In the genomic region with DNA sequence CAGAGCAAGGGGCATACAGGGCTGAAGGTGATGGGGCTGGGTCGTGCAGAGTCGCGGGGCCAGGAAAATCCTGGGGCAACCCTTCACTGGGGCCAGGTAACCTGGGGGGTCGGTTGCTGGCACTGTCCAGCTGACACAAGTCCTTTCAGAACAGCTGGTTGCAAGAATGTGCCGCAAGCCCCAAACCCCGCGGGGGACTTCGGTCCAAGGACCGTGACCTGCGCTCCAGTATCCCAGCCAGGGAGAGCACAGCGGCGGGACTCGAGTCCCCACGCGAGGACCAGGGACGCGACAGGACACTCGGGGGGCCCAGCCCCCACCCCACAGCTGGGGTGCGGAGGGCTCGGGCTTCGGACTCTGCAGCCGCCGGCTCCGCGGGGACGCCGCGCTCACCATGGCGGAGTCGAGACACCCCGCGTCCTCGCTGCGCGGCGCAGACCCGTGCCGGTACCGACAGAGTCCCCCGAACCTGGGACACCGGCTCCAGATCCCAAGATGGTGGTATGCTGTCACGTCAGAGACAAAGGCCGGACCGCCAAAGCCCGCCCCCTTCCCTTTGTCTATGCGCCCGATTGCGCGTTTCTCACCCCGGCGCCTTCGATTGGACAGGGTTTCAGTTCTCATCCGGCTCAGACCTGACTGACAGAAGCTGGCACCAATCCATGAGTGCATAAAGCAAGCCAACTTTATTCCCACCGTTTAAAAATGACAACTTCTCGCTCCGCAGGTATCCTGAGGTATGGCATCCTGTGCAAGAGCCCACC, we compare ENCODE assay signal across 8 mouse cellular contexts. TPM values are rescaled to one million over a fixed set of nuclear protein-coding genes. Genes with fewer than 3 reads are reported as not detected.
A peak's percentile ranks its signal among the peaks of the same experiment; 100 is the strongest.
DNase-seq lines count a peak whose midpoint lies in the region; ATAC-seq and TF ChIP-seq lines count a peak whose summit lies in the region.

Gene Zfp810, minus strand, starts transcription at position 493 of the 764 bp plus-strand sequence.

- no peak for TF ChIP-seq CTCF in olfactory bulb, adult 2 months (IDR thresholded peaks at IDR 0.05; ENCODE audit: insufficient read depth, low read depth, low read length)

- peak; percentile 96 for ATAC-seq in lung, embryonic 15.5 days (ENCODE audit: borderline replicate concordance, extremely low read depth, low FRiP score, low TSS enrichment)

- peak within 1 kb of the TSS; percentile 93 for H3K9ac ChIP-seq in lung, embryonic 15.5 days

- no peaks in the 10 kb centered on the region for H3K27me3 ChIP-seq in hindbrain, embryonic 10.5 days (ENCODE audit: insufficient read depth, poor library complexity, severe bottlenecking)
- no peaks in the 10 kb centered on the region for H3K27me3 ChIP-seq in lung, embryonic 15.5 days

- DNase-seq in NIH3T3 (ENCODE audit: low read depth) = peak; percentile 93
- peak; percentile 97 to 98 for DNase-seq in cerebellum, postnatal 10 days
- DNase-seq in frontal cortex, adult 2 months (ENCODE audit: extremely low spot score in 1 of 2, low spot score in 1 of 2) = peak; percentile 93 to 95
- peak; percentile 97 for DNase-seq in hindbrain, embryonic 10.5 days (ENCODE audit: low spot score)
- DNase-seq in layer of hippocampus, adult 9-10 months (ENCODE audit: low spot score) = peak; percentile 88
- DNase-seq in thymus, adult 18-20 months = peak; percentile 89 to 95

- H3K4me3 ChIP-seq in hindbrain, embryonic 10.5 days = peak within 1 kb of the TSS; percentile 98
- H3K4me3 ChIP-seq in lung, embryonic 15.5 days = peak within 1 kb of the TSS; percentile 94
- peak within 1 kb of the TSS; percentile 77 for H3K4me3 ChIP-seq in olfactory bulb, adult 2 months (ENCODE audit: insufficient read depth, low read depth, low read length)

- WGBS in hindbrain, embryonic 10.5 days = under 1% methylated on average over 56 of the region's 56 CpGs
- WGBS in lung, embryonic 15.5 days = under 1% methylated on average over 56 of the region's 56 CpGs
- under 1% methylated on average over 56 of the region's 56 CpGs for WGBS in olfactory bulb, adult 2 months

- peak; percentile 49 for TF ChIP-seq POLR2A in olfactory bulb, adult 2 months (IDR thresholded peaks at IDR 0.05; ENCODE audit: insufficient read depth, low read depth, low read length)

- H3K27ac ChIP-seq in hindbrain, embryonic 10.5 days = peak within 1 kb of the TSS; percentile 100
- H3K27ac ChIP-seq in lung, embryonic 15.5 days = peak within 1 kb of the TSS; percentile 80
- peak within 1 kb of the TSS; percentile 56 for H3K27ac ChIP-seq in olfactory bulb, adult 2 months (ENCODE audit: insufficient read depth, low read depth, low read length)

- peaks cover 36% of the 10 kb centered on the region for H3K36me3 ChIP-seq in hindbrain, embryonic 10.5 days
- H3K36me3 ChIP-seq in lung, embryonic 15.5 days = peaks cover 24% of the 10 kb centered on the region

- peaks cover 21% of the 10 kb centered on the region for H3K9me3 ChIP-seq in hindbrain, embryonic 10.5 days
- no peaks in the 10 kb centered on the region for H3K9me3 ChIP-seq in lung, embryonic 15.5 days

- peaks cover 15% of the 10 kb centered on the region for H3K4me1 ChIP-seq in hindbrain, embryonic 10.5 days (replicated peaks)
- H3K4me1 ChIP-seq in lung, embryonic 15.5 days = peaks cover 9% of the 10 kb centered on the region
- H3K4me1 ChIP-seq in olfactory bulb, adult 2 months (ENCODE audit: control insufficient read depth, insufficient read depth, low read length) = peaks cover 6% of the 10 kb centered on the region; the same call in 1 of the 2 replicates

- peak within 1 kb of the TSS; percentile 83 for H3K4me2 ChIP-seq in lung, embryonic 15.5 days

RNA-seq across cellular contexts. Expression of gene Zfp810, which starts in this region (rescaled TPM):
- polyA plus RNA-seq in frontal cortex, adult 2 months (2012; rRNA removed) = 17.6 and 21.3 TPM in 2 replicates
- polyA plus RNA-seq in hindbrain, embryonic 10.5 days (2016; fragmentation: Nextera tagmentation; extraction: Ambion mirVana) = 24.3 and 29.0 TPM in 2 replicates
- polyA plus RNA-seq in lung, embryonic 15.5 days (2015; fragmentation: Nextera tagmentation; extraction: Ambion mirVana) = 22.0 and 22.3 TPM in 2 replicates
- polyA plus RNA-seq in olfactory bulb, adult 2 months (2012; ENCODE audit: insufficient read depth, insufficient read length, low replicate concordance, missing spikeins) = not detected in 2 replicates

Comparison
In these comparisons a context has a peak if more than half of its experiments do, and no peak if none do; other contexts are left out.
1. Peak in every context shown above with its lines: DNase-seq, ATAC-seq, H3K4me3 ChIP-seq and H3K27ac ChIP-seq.
2. RNA of gene Zfp810 (polyA plus RNA-seq): 24.3 to 29.0 TPM in hindbrain, embryonic 10.5 days, 22.0 to 22.3 TPM in lung, embryonic 15.5 days and 17.6 to 21.3 TPM in frontal cortex, adult 2 months; not detected in olfactory bulb, adult 2 months; every median in the first group is over 10 times any median in the second.